Mouse (Mus musculus) stomach, embryonic 15.5 days (tissue): ENCODE data around the gene Slc41a2. TPM values are rescaled to one million over a fixed set of nuclear protein-coding genes. Genes with fewer than 3 reads are reported as not detected.

Source experiments
- ATAC-seq: fragments of 200-750 bp; cut with Nextera tagmentation; 2 replicates; pipeline ENCODE4 v1.8.0; 2017; ENCODE audit warnings: low read depth, moderate number of reproducible peaks, moderate TSS enrichment; ENCODE audit not compliant: insufficient read depth, low FRiP score
- H3K27ac ChIP-seq: fragments of 300-500 bp; sonication (generic); 2 replicates; pipeline ENCODE4 v1.5.1; 2015; ENCODE audit warnings: mild to moderate bottlenecking, inconsistent platforms
- H3K27me3 ChIP-seq: fragments of 300-500 bp; sonication (generic); replicated peaks from 2 replicates; pipeline ENCODE4 v1.6.1; 2015; ENCODE audit warnings: inconsistent platforms
- H3K36me3 ChIP-seq: fragments of 300-500 bp; sonication (generic); 2 replicates; pipeline ENCODE4 v1.6.1; 2015; ENCODE audit warnings: inconsistent platforms
- H3K4me1 ChIP-seq: fragments of 300-500 bp; sonication (generic); 2 replicates; pipeline ENCODE4 v1.6.1; 2015; ENCODE audit warnings: inconsistent platforms
- H3K4me2 ChIP-seq: fragments of 300-500 bp; sonication (generic); 2 replicates; pipeline ENCODE4 v1.6.1; 2015; ENCODE audit warnings: mild to moderate bottlenecking, inconsistent platforms
- H3K4me3 ChIP-seq: fragments of 300-500 bp; sonication (generic); replicated peaks from 2 replicates; pipeline ENCODE4 v1.5.1; 2015; ENCODE audit warnings: inconsistent platforms
- H3K9ac ChIP-seq: fragments of 300-500 bp; sonication (generic); 2 replicates; pipeline ENCODE4 v1.6.1; 2015; ENCODE audit warnings: inconsistent platforms
- H3K9me3 ChIP-seq: fragments of 300-500 bp; sonication (generic); 2 replicates; pipeline ENCODE4 v1.6.1; 2016; ENCODE audit warnings: inconsistent platforms
- WGBS: fragments of 180-500 bp; shearing (Covaris S2); methylation state at CpG from one replicate; pipeline ENCODE4 v1.1.7; 2015; 5-methylcytosine and 5-hydroxymethylcytosine counted together
- polyA plus RNA-seq: library from polyadenylated mRNA; unstranded; fragments of >200 nt; fragmentation: Nextera tagmentation; extraction: Ambion mirVana; gene quantifications from 2 replicates; pipeline ENCODE4 v1.2.1, GENCODE M21; 2015

The Slc41a2 gene
- polyA plus RNA-seq, 1 experiment from 2014 or later = 1.4 TPM

- no peaks in the 10 kb centered on the region for H3K4me1 ChIP-seq
- ATAC-seq = no peak
- H3K9me3 ChIP-seq = no peaks in the 10 kb centered on the region
- H3K36me3 ChIP-seq = no peaks in the 10 kb centered on the region
- no peak overlapping the region for H3K27ac ChIP-seq
- H3K9ac ChIP-seq = no peak overlapping the region
- H3K4me3 ChIP-seq = no peak overlapping the region
- 82% methylated on average over 9 of the region's 9 CpGs for WGBS
- no peaks in the 10 kb centered on the region for H3K27me3 ChIP-seq
- H3K4me2 ChIP-seq = no peak overlapping the region
Observed at GRCm38 (mm10) chr10:83293352-83293751, 44.3 kb downstream of the Slc41a2 start.

DNA sequence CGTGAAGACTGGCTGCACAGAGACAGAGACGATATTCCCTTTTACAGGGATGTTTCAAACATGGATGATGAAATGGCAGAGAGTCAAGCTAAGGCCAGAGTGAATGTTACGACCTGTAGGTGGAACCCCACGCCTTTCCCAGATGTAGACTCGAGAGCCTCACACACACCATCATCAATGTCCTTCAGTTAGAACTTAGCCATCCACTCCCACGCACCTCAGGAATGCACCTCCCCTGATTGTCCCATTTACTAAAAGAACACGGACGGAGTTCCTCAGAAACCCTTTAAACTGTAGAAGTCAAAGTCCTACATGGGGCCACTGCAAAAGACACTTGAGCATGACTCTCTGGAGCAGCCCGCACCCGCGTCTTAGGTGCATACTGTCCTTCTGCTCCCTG, 46.0 kb downstream of the Slc41a2 start:
- Histone ChIP-seq H3K9ac (no peak overlapping the region), H3K27ac (no peak overlapping the region), H3K27me3 (no peaks in the 10 kb centered on the region), H3K36me3 (no peaks in the 10 kb centered on the region), H3K4me2 (no peak overlapping the region), H3K4me1 (no peaks in the 10 kb centered on the region), H3K4me3 (no peak overlapping the region), H3K9me3 (no peaks in the 10 kb centered on the region)
- WGBS = 79% methylated on average over 11 of the region's 11 CpGs
- no peak for ATAC-seq

DNA sequence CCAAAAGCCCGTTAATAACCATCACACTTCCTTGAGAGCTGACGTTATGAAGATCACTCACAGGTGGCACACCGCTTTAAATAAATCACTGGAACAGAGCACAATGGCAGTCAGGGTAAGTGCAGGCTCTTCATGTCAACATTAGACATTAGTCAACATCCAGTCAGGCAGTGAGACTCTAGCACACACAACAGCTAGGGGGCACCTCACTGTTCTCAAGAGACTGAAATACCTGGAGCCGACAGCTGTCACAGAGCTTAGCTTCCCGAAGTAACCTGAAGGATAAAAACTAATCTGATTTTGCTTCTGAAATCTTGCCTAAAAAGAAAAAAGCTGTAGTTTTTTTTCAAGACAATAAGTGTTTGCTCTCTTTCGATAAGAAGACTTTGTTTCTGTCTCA, 49.9 kb downstream of the Slc41a2 start:
- no peak for ATAC-seq
- H3K9me3 ChIP-seq = no peaks in the 10 kb centered on the region
- no peaks in the 10 kb centered on the region for H3K36me3 ChIP-seq
- no peaks in the 10 kb centered on the region for H3K4me1 ChIP-seq
- H3K4me2 ChIP-seq = no peak overlapping the region
- 55% methylated on average over 6 of the region's 6 CpGs for WGBS
- no peaks in the 10 kb centered on the region for H3K27me3 ChIP-seq
- H3K4me3 ChIP-seq = no peak overlapping the region
- H3K27ac ChIP-seq = no peak overlapping the region
- no peak overlapping the region for H3K9ac ChIP-seq

GRCm38 (mm10) chr10:83286399-83286798, 51.3 kb downstream of the Slc41a2 start:
- Histone ChIP-seq H3K9me3 (no peaks in the 10 kb centered on the region), H3K4me3 (no peak overlapping the region), H3K36me3 (no peaks in the 10 kb centered on the region), H3K9ac (no peak overlapping the region), H3K4me1 (no peaks in the 10 kb centered on the region), H3K27ac (no peak overlapping the region), H3K27me3 (no peaks in the 10 kb centered on the region), H3K4me2 (no peak overlapping the region)
- no peak for ATAC-seq
- WGBS = 63% methylated on average over 7 of the region's 7 CpGs

- no peaks in the 10 kb centered on the region for H3K27me3 ChIP-seq
- 80% methylated on average over 7 of the region's 7 CpGs for WGBS
Observed at GRCm38 (mm10) chr10:83285724-83286256, 51.9 kb downstream of the Slc41a2 start.

DNA sequence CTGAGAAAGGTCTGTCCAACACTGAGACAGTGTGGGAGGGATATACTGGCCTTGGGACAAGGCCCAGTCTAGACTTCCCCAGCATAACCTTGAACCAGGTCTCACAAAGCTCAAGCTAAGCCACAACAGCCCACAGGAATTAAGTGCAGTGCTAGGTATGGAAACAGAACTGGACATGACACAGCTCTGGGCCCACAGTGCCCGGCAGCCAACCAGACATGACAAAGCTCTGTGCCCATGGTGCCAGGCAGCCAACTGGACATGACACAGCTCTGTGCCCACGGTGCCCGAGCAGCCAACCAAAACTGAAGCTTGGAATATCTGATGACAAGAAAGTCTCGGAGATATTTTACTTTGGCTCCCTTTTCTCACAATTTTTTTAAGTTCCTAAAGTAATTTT, 52.8 kb downstream of the Slc41a2 start:
- Histone ChIP-seq H3K4me2 (no peak overlapping the region), H3K27ac (no peak overlapping the region), H3K4me3 (no peak overlapping the region), H3K27me3 (no peaks in the 10 kb centered on the region), H3K9ac (no peak overlapping the region), H3K4me1 (no peaks in the 10 kb centered on the region), H3K9me3 (no peaks in the 10 kb centered on the region), H3K36me3 (no peaks in the 10 kb centered on the region)
- 90% methylated on average over 4 of the region's 4 CpGs for WGBS
- ATAC-seq = no peak

More at GRCm38 (mm10) chr10:83285724-83286256, 51.9 kb downstream of the Slc41a2 start:
- no peaks in the 10 kb centered on the region for H3K36me3 ChIP-seq
- no peak overlapping the region for H3K4me2 ChIP-seq
- H3K4me1 ChIP-seq = no peaks in the 10 kb centered on the region
- no peak overlapping the region for H3K27ac ChIP-seq
- no peaks in the 10 kb centered on the region for H3K9me3 ChIP-seq
- H3K9ac ChIP-seq = no peak overlapping the region
- no peak for ATAC-seq
- H3K4me3 ChIP-seq = no peak overlapping the region

- H3K27ac ChIP-seq = no peak overlapping the region
Observed at GRCm38 (mm10) chr10:83266731-83267130, 71.0 kb downstream of the Slc41a2 start.

GRCm38 (mm10) chr10:83266241-83266640, 71.4 kb downstream of the Slc41a2 start:
- Histone ChIP-seq H3K9me3 (no peaks in the 10 kb centered on the region), H3K36me3 (no peaks in the 10 kb centered on the region), H3K9ac (no peak overlapping the region), H3K4me2 (no peak overlapping the region), H3K27me3 (no peaks in the 10 kb centered on the region), H3K4me1 (no peaks in the 10 kb centered on the region), H3K27ac (no peak overlapping the region), H3K4me3 (no peak overlapping the region)
- 84% methylated on average over 5 of the region's 5 CpGs for WGBS
- no peak for ATAC-seq

More at GRCm38 (mm10) chr10:83266731-83267130, 71.0 kb downstream of the Slc41a2 start:
- no peaks in the 10 kb centered on the region for H3K27me3 ChIP-seq
- no peaks in the 10 kb centered on the region for H3K9me3 ChIP-seq
- H3K4me2 ChIP-seq = no peak overlapping the region
- no peak overlapping the region for H3K9ac ChIP-seq
- WGBS = 78% methylated on average over 13 of the region's 13 CpGs
- H3K4me3 ChIP-seq = no peak overlapping the region
- H3K36me3 ChIP-seq = no peaks in the 10 kb centered on the region
- no peak for ATAC-seq
- no peaks in the 10 kb centered on the region for H3K4me1 ChIP-seq

DNA sequence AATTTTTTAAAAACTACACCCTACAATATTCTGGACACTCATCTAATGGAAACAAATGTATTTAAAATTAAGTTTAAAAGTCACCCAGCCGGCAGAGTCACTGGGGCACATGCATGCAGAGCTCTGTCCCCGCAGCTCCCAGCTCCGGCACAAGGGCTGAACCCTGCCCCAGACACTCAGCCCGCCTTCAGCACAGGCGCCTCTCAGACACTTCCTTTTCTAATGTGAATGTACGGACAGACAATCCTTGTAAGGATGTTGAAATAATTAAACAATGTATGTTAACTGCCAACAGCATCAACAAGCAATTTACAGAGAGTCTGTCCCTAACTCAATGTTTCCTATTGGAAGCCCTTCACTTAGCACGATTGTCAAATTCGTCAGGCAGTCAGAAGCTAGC, 73.0 kb downstream of the Slc41a2 start:
- Histone ChIP-seq H3K27ac (no peak overlapping the region), H3K4me3 (no peak overlapping the region), H3K27me3 (no peaks in the 10 kb centered on the region), H3K4me1 (no peaks in the 10 kb centered on the region), H3K9ac (no peak overlapping the region), H3K4me2 (no peak overlapping the region), H3K36me3 (no peaks in the 10 kb centered on the region), H3K9me3 (no peaks in the 10 kb centered on the region)
- ATAC-seq = no peak
- 43% methylated on average over 8 of the region's 8 CpGs for WGBS

- H3K4me1 ChIP-seq = no peaks in the 10 kb centered on the region
- WGBS = 60% methylated on average over 2 of the region's 2 CpGs
- H3K27ac ChIP-seq = no peak overlapping the region
- H3K9ac ChIP-seq = no peak overlapping the region
- H3K4me2 ChIP-seq = no peak overlapping the region
- H3K36me3 ChIP-seq = no peaks in the 10 kb centered on the region
- no peaks in the 10 kb centered on the region for H3K9me3 ChIP-seq
- ATAC-seq = no peak
- no peak overlapping the region for H3K4me3 ChIP-seq
- no peaks in the 10 kb centered on the region for H3K27me3 ChIP-seq
Observed at GRCm38 (mm10) chr10:83264056-83264455, 73.6 kb downstream of the Slc41a2 start.

- H3K36me3 ChIP-seq = no peaks in the 10 kb centered on the region
- no peak for ATAC-seq
- H3K27me3 ChIP-seq = no peaks in the 10 kb centered on the region
- no peak overlapping the region for H3K4me3 ChIP-seq
- H3K27ac ChIP-seq = no peak overlapping the region
- H3K4me1 ChIP-seq = no peaks in the 10 kb centered on the region
- H3K4me2 ChIP-seq = no peak overlapping the region
- WGBS = 31% methylated on average over 4 of the region's 4 CpGs
- H3K9me3 ChIP-seq = no peaks in the 10 kb centered on the region
- no peak overlapping the region for H3K9ac ChIP-seq
Observed at GRCm38 (mm10) chr10:83261264-83261663, 76.4 kb downstream of the Slc41a2 start.

DNA sequence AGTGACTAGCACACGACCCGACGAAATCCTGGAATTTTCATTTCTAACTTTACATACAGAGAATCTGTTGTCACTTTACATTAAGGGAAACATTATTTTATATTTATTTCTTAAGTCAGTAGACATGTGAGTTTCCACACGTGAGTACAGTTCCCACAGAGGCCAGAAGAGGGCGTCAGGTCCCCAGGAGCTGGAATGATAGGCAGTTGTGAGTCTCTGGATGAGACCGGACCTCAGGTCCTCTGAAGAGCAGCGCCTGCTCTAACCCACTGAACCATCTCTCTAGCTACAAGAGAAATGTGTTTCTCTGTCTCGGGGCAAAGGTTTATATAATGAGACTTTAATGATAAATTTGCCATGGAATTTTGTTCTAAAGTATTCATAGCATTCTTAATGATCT, 86.3 kb downstream of the Slc41a2 start:
- Histone ChIP-seq H3K9me3 (no peaks in the 10 kb centered on the region), H3K4me3 (no peak overlapping the region), H3K4me1 (no peaks in the 10 kb centered on the region), H3K27me3 (no peaks in the 10 kb centered on the region), H3K36me3 (no peaks in the 10 kb centered on the region), H3K27ac (no peak overlapping the region), H3K4me2 (no peak overlapping the region), H3K9ac (no peak overlapping the region)
- no peak for ATAC-seq
- 62% methylated on average over 8 of the region's 8 CpGs for WGBS

DNA sequence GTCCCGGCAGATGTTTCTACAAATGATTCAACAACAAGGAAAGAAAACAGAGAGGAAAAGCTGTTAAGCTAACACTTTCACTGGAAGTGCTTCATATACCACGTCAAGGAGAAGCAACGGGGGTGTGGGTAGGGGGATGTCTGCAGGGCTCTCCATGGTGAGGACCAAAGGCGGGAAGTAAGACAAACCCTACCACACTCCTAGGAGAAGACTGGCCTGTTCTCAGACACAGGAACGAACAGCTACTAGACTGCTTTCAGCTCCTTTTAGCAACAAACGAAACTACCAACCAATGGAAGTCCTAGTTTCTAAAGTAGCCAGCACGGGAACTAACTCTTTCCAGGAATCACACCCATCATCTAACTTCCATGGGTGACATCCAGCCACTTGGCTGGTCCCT, 89.6 kb downstream of the Slc41a2 start:
- no peak overlapping the region for H3K27ac ChIP-seq
- H3K9me3 ChIP-seq = no peaks in the 10 kb centered on the region
- H3K4me3 ChIP-seq = no peak overlapping the region
- H3K4me2 ChIP-seq = no peak overlapping the region
- H3K27me3 ChIP-seq = no peaks in the 10 kb centered on the region
- WGBS = 62% methylated on average over 7 of the region's 7 CpGs
- no peaks in the 10 kb centered on the region for H3K36me3 ChIP-seq
- no peak overlapping the region for H3K9ac ChIP-seq
- no peaks in the 10 kb centered on the region for H3K4me1 ChIP-seq
- no peak for ATAC-seq
